Mouse (Mus musculus) brain, embryonic 14.5 days (tissue): ENCODE measurements around the gene Thbs4.

Source experiments
- CTCF ChIP-seq: fragments of 200-500 bp; IDR thresholded peaks from 2 replicates; pipeline ENCODE4 v1.5.1; 2012; ENCODE audit warnings: inconsistent platforms, mild to moderate bottlenecking, moderate library complexity, borderline replicate concordance; ENCODE audit not compliant: insufficient read depth, insufficient read length; ENCODE audit errors: extremely low read depth
- POLR2A ChIP-seq: fragments of 200-500 bp; IDR thresholded peaks from 2 replicates; pipeline ENCODE4 v1.6.1; 2012; ENCODE audit warnings: mild to moderate bottlenecking, inconsistent platforms, borderline replicate concordance; ENCODE audit not compliant: poor library complexity, insufficient read depth, insufficient read length, severe bottlenecking; ENCODE audit errors: extremely low read depth

GRCm38 (mm10) chr13:92765454-92766242, 29.0 kb downstream of the Thbs4 start:
- no peak for TF ChIP-seq POLR2A
- no peak for TF ChIP-seq CTCF
